Mouse (Mus musculus): Measurements from ENCODE around the gene L1cam.

Gene L1cam

GRCm38 (mm10) chrX:73875881-73876280, 20.0 kb downstream of the L1cam start:
- DNase-seq = no peak

- peak; percentile 44 to 62 for DNase-seq
Measured at GRCm38 (mm10) chrX:73871956-73872355, 23.9 kb downstream of the L1cam start.

- no peak for DNase-seq
Measured at GRCm38 (mm10) chrX:73871474-73871873, 24.4 kb downstream of the L1cam start.

- no peak for DNase-seq
Measured at GRCm38 (mm10) chrX:73869334-73869733, 26.6 kb downstream of the L1cam start.

GRCm38 (mm10) chrX:73867852-73868251, 28.1 kb downstream of the L1cam start:
- DNase-seq = peak; percentile 33 to 62

GRCm38 (mm10) chrX:73867256-73867655, 28.6 kb downstream of the L1cam start:
- DNase-seq = peak; percentile 80 to 86

- DNase-seq = no peak
Measured at GRCm38 (mm10) chrX:73864692-73865091, 31.2 kb downstream of the L1cam start.

- no peak for DNase-seq
Measured at GRCm38 (mm10) chrX:73855087-73855408, 40.9 kb downstream of the L1cam start.

GRCm38 (mm10) chrX:73854326-73855086, 41.4 kb downstream of the L1cam start:
- peak; percentile 79 to 81 for DNase-seq

- no peak for DNase-seq
Measured at GRCm38 (mm10) chrX:73836691-73837090, 59.2 kb downstream of the L1cam start.

GRCm38 (mm10) chrX:73835731-73836130, 60.2 kb downstream of the L1cam start:
- DNase-seq = no peak

GRCm38 (mm10) chrX:73824185-73825151, 71.4 kb downstream of the L1cam start, which contains the start of gene Pdzd4:
TSS of gene Pdzd4 (minus strand) at chrX:73824969.
- peak; percentile 85 for DNase-seq

GRCm38 (mm10) chrX:73823747-73824146, 72.2 kb downstream of the L1cam start:
- DNase-seq = peak; percentile 28 to 31

GRCm38 (mm10) chrX:73816596-73817314, 79.2 kb downstream of the L1cam start:
- DNase-seq = no peak

- peak; percentile 48 to 50 for DNase-seq
Measured at GRCm38 (mm10) chrX:73815072-73815471, 80.8 kb downstream of the L1cam start.

GRCm38 (mm10) chrX:73805814-73806213, 90.1 kb downstream of the L1cam start:
- DNase-seq = no peak
